Mouse (Mus musculus) CD4-positive helper T cell, adult 2 months (primary cell): ENCODE measurements at regions not wholly inside any gene's neighbourhood (a gene's known extent, or its start where the extent isn't known, plus 50 kb on each side); places are given as distances from the start of the nearest gene placed in this dataset.

Experiments
- DNase-seq: peaks from one replicate; pipeline ENCODE4 v3.0.0-alpha.2; 2012; ENCODE audit warnings: low read depth, missing footprints, low spot score

- no peak for DNase-seq
Observed at GRCm38 (mm10) chr6:117237096-117237495, 68.8 kb downstream of the Cxcl12 start.

DNA sequence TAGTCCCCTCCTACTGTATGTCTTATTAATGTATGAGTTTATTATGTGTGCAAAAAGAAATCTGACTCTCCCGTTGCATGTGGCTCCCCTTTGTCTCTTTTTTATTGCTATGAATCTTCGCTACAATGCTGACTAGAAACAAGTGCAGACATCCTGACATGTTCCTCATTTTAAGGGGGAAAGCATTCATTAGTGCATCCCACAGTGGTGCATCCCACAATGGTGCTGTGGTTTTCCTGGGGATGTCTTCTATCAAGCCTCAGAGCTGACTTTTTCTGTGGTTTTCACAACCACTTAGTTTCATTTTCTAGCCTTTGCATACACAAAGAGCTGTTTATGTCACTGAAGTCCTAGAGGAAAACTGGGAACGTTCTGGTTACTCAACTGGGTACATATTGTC is 72.9 kb downstream of the Cxcl12 start:
- no peak for DNase-seq

DNA sequence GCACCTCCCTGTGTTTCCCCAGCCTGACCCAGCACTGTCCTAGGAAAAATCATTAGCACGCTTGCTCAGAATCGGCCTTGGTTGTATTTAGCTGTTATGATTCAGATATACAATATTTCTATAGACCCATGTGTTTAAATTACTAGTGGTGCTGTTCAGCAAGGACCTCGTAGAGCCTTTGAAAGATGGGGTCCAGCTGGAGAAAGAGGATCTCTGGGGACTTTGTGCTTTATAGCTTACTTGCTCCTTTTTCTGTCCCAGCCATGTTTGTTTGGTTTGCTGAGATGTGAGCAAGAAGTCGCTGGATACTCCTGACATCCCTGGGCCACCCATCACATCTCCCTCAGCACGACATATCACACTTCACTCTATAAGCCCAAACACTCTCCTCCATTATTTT is 77.1 kb downstream of the Cxcl12 start:
- no peak for DNase-seq

DNA sequence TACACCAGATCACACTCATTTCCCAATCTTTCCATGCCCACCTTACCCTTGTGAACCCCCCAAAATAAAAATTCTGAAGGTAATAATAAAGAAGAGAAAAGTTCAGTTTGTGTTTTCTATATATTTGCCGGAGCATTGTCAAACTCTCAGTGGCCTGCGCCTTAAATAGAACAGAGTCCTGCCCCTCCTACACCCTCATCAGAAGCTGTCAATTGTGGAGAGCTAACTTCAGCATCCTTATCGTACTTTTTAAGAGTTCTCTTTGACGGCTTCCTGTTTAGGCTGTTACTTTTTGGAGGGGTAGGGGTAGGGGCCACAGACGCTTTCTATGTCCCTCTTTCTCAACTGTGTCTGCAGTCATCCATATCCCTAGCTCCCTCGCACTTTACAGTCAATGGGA is 77.5 kb downstream of the Cxcl12 start:
- DNase-seq: no peak

GRCm38 (mm10) chr6:117249230-117249921 is 81.0 kb downstream of the Cxcl12 start:
- no peak for DNase-seq

- DNase-seq: no peak
Observed at GRCm38 (mm10) chr6:117250051-117250450, 81.7 kb downstream of the Cxcl12 start.

- DNase-seq: no peak
Observed at GRCm38 (mm10) chr6:117251383-117251925, 83.1 kb downstream of the Cxcl12 start.

DNA sequence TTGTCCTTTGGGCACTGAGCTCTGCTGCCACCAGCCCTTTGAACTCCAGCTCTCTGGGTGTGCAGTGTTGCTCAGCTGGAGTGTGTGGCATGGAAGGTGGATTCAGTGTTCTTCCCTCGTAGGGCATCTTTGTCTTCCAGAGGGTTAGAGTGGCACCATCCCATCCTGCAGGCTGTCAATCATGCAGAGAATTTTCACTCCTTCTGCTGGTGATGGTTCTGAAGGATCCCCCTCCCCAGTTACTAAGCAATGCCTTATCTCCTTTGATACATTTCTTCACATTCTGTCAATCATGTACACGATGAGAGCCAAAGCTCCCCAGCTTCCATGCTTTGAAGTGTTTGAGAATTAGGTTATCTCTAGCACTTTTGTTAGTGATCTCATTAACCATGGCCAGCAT is 84.0 kb downstream of the Cxcl12 start:
- DNase-seq: no peak

DNA sequence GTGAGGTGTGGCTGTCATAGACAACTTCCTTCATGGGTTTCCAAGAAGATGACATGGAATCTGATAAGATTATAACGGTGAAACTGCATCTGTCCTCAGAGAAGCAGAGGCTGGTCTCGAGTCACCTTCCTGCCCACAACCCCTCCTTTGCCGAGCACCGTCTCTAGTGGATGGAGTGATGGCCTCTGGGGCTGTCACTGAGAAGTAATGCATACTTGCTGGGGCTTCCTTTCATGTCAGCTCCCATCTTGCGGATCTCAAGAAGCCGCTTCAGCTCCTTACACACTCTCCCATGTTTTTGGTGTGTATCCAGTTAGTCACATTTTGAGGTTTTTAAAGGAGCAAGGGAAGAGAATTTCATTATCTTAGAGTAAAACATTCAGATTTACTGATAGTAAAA is 84.7 kb downstream of the Cxcl12 start:
- no peak for DNase-seq

GRCm38 (mm10) chr6:117253586-117254330 is 85.4 kb downstream of the Cxcl12 start:
- no peak for DNase-seq

GRCm38 (mm10) chr6:117254620-117255228 is 86.4 kb downstream of the Cxcl12 start:
- DNase-seq: no peak

DNA sequence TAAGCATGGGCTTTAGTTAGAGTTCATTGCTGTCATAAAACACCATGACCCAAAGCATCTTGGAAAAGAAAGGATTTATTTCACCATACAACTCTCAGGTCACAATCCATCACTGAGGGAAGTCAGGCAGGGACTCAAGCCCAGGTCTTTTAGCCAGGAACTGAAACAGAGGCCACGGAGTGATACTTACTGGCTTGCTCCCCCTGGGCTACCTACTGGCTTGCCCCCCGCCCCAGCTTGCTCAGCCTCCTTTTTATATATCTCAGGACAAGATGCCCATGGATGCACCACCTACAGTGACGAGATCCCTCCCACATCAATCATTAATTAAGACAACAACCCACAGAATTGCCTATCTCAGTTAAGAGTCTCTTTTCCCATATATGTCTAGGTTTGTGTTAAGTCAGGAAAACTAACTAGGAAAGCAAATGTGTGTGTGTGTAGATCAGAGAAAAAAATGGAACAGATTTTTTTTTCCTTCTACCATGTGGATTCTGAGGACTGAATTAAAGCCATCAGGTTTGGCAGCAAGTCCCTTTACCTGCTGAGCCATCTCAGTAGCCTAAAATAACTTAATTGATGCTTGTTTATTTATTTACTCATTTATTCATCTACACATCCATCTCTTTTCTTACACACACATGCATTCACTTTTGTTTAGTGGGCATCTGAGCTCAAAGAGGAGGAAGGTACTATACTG is 87.2 kb downstream of the Cxcl12 start:
- DNase-seq: no peak

DNA sequence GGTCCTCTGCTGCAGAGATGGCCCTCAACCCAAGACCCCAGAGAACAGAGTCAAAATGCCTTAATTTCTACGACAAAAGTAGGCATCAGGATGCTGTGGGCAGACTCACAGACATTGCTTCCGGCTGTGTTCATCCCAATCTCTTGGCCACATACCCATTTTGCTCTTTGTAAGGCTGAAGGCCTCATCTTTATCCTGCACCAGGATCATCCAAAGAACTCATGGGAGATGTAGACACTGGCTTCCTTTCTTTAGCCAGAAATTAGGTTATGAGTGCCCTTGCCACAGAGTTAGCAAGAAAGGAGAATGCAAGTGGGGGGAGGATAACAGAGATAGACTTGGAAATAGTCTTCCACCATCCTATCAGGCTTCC is 87.8 kb downstream of the Cxcl12 start:
- no peak for DNase-seq

DNA sequence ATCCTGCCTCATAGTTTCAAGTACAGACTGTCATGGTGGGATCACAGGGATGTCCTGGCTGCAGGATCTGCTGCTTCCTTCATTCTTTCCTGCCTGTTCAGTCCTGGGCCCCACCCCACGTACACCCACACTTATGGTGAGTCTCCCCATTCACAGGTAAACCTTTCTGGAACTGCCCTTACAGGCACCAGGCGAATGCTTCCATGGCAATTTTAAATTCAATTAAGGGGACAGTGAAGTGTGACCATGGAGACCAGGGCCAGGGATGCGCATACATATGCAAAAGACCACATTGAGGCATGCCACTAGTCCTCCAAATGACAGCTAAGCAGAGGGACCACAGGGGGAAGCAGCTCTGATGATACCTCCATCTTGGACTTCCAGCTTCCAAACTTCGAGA is 89.3 kb downstream of the Cxcl12 start:
- no peak for DNase-seq

DNA sequence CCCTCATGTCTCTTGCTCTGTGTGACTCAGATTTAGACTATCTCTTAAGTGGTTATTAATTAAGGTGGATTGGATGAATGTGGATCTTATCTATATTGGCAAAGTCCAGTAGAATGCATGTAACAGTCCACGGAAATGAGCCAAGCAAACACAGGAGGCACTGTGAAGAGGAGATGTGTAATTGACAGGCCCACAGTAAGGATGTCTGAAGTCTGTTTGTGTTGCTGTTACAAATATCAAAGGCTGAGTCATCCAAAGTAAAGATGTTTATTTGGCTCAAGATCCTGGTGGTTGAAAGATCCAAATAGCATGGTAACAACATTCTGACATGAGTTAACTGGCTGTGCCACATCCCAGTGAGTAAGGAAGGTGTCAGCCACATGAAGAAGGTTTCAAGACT is 99.6 kb downstream of the Cxcl12 start:
- no peak for DNase-seq

DNA sequence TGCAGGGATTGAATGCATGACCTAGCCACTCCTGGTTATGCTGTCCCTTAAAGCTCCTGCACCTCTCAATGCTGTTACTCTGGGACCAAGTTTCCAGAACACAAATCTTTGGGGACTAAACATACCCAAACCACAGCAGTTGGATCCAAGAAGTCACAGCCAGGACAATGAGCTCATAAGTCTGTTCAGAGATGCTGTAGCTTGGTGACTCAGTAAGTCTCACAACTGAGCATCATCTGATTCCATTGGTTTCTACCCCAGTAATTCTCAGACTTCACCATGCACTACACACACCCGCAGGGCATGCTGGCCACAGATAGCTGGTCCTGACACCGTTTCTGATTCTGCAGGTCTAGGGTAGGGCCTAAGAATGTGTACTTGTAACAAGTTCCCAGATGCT is 100.0 kb downstream of the Cxcl12 start:
- DNase-seq: no peak

- no peak for DNase-seq
Observed at GRCm38 (mm10) chr6:117270261-117270660, 101.9 kb downstream of the Cxcl12 start.

- no peak for DNase-seq
Observed at GRCm38 (mm10) chr6:117271562-117272226, 103.4 kb downstream of the Cxcl12 start.

DNA sequence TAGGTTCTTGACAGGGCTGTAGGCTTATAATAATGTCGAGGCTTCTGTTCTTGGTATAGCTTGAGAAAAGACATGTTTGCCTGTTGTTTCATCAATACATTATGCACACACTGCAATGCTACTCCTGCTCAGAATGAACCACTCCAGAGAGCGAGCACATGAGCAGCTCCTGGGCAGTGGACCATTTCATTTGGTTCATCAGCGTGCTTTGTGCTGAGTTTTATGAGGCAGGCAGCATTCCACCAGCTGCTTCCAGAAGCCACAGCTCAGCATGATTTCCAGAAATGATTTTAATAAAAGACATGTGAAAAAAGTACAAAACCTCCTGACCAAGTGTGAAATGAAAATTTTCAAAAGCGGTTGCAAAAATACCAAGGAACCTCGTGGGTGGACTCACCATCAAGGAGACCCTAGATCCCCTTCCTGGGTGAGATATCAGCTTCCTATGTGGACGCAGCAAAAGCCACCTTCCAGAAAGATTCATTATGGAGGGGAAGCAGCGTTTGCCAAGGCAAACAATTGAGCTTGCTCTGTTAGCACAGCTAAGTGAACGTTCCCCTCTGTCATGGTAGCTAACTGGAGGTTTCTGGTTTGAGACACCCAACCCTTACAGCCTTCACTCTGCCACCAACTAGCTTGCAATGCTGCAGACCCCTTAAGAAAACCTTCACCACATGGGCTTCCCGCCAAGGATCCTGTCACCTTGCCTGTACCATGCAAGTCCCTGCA is 104.1 kb downstream of the Cxcl12 start:
- DNase-seq: no peak

DNA sequence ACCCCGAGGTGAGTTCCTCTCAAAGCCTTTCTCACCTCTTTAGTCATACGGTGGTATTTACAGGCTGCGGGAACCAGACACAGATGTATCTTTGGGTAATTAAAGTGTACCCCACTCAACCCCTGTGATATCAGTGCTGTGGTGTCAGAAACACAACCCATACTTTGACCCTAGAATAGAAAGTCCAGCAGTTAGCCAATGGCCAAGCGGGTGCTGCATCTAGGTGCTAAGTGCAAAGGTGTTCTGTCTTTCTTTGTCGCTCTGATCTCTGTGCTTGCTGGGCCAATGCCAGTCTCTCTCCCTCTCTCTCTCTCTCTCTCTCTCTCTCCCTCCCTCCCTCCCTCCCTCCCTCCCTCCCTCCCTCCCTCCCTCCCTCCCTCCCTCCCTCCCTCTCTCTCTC is 107.6 kb downstream of the Cxcl12 start:
- DNase-seq: no peak

DNA sequence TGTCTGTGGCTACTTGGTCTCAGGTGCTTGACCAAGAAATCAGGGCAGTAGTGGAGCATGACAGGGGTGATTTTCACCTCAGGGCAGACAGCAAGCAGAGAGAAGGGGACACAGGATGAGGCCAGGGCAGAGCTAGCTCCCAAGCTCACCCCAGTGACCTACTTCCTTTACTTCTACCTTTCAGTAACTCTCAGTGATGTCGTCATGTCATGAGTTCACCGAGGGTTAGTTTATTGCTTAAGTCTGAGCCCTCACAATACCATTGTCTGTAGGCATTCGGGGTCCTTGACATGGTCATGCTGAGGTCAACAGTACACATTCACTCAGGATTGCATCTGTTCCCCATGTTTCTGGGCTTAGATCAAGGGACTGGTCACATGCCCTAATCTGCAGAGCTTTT is 108.5 kb downstream of the Cxcl12 start:
- no peak for DNase-seq
